In genomic region chr9:90162243-90162925, GRCm38 (mm10) we compare ENCODE assay signal across 7 mouse cellular contexts. TPM values are rescaled to one million over a fixed set of nuclear protein-coding genes. Genes with fewer than 3 reads are reported as not detected.
DNase-seq lines count a peak whose midpoint lies in the region; ATAC-seq lines count a peak whose summit lies in the region.

No protein-coding gene starts in this region.

- peak; percentile 93 for DNase-seq in ZHBTc4 (ENCODE audit: low read depth, low spot score)
- peak; percentile 68 for DNase-seq in embryo, embryonic 10 days (ENCODE audit: low spot score)
- peak; percentile 45 for DNase-seq in heart, adult 8-10 months (ENCODE audit: low spot score)
- peak; percentile 54 for DNase-seq in kidney, adult 18-20 months
- peak; percentile 37 for DNase-seq in ovary, postnatal 10 days (ENCODE audit: low spot score)
- no peak for DNase-seq in cerebellum, adult 9-11 months

- peaks cover 26% of the 10 kb centered on the region for H3K4me1 ChIP-seq in lung, embryonic 15.5 days

- H3K9ac ChIP-seq in lung, embryonic 15.5 days = peak overlapping the region; percentile 71

- WGBS in lung, embryonic 15.5 days = 8% methylated on average over 25 of the region's 29 CpGs

- H3K27me3 ChIP-seq in lung, embryonic 15.5 days = no peaks in the 10 kb centered on the region

- no peaks in the 10 kb centered on the region for H3K9me3 ChIP-seq in lung, embryonic 15.5 days

- peak overlapping the region; percentile 85 for H3K4me2 ChIP-seq in lung, embryonic 15.5 days

- no peaks in the 10 kb centered on the region for H3K36me3 ChIP-seq in lung, embryonic 15.5 days

- H3K4me3 ChIP-seq in lung, embryonic 15.5 days = peak overlapping the region; percentile 64

- peak overlapping the region; percentile 83 for H3K27ac ChIP-seq in lung, embryonic 15.5 days

- peak; percentile 90 for ATAC-seq in lung, embryonic 15.5 days (ENCODE audit: borderline replicate concordance, extremely low read depth, low FRiP score, low TSS enrichment)

RNA-seq across cellular contexts. Expression of gene Adamts7, which starts 0.5 kb away (rescaled TPM):
- 10 to 100 TPM; 11.2 to 18.0 (median 12.8) TPM for total RNA-seq in heart, adult 8-10 months (2022)
- polyA plus RNA-seq in lung, embryonic 15.5 days (2015; fragmentation: Nextera tagmentation; extraction: Ambion mirVana) = 20.9 and 21.5 TPM in 2 replicates

RNA-seq across cellular contexts. Expression of gene Morf4l1, which starts 47.8 kb away (rescaled TPM):
- total RNA-seq in heart, adult 8-10 months (2022) = 100 to 1,000 TPM; 219 to 244 (median 237) TPM
- polyA plus RNA-seq in lung, embryonic 15.5 days (2015; fragmentation: Nextera tagmentation; extraction: Ambion mirVana) = 397 and 406 TPM in 2 replicates
